Mouse (Mus musculus) embryonic facial prominence, embryonic 15.5 days (tissue): ENCODE measurements around the gene Fmod. TPM values are rescaled to one million over a fixed set of nuclear protein-coding genes. Genes with fewer than 3 reads are reported as not detected.

Experiments
- ATAC-seq: fragments of 200-750 bp; cut with Nextera tagmentation; 2 replicates; pipeline ENCODE4 v1.8.0; 2017; ENCODE audit warnings: low read depth, moderate TSS enrichment; ENCODE audit not compliant: insufficient number of reproducible peaks, low FRiP score, low TSS enrichment
- H3K27ac ChIP-seq: fragments of 300-500 bp; sonication (generic); replicated peaks from 2 replicates; pipeline ENCODE4 v1.5.1; 2015; ENCODE audit warnings: mild to moderate bottlenecking, inconsistent platforms
- H3K27me3 ChIP-seq: fragments of 300-500 bp; sonication (generic); 2 replicates; pipeline ENCODE4 v1.6.1; 2015; ENCODE audit warnings: inconsistent platforms
- H3K36me3 ChIP-seq: fragments of 300-500 bp; sonication (generic); 2 replicates; pipeline ENCODE4 v1.6.1; 2015; ENCODE audit warnings: mild to moderate bottlenecking, inconsistent platforms
- H3K4me1 ChIP-seq: fragments of 300-500 bp; sonication (generic); 2 replicates; pipeline ENCODE4 v1.6.1; 2015; ENCODE audit warnings: inconsistent platforms
- H3K4me2 ChIP-seq: fragments of 300-500 bp; sonication (generic); replicated peaks from 2 replicates; pipeline ENCODE4 v1.6.1; 2015; ENCODE audit warnings: mild to moderate bottlenecking, inconsistent platforms
- H3K4me3 ChIP-seq: fragments of 300-500 bp; sonication (generic); replicated peaks from 2 replicates; pipeline ENCODE4 v1.5.1; 2015; ENCODE audit warnings: mild to moderate bottlenecking, inconsistent platforms
- H3K9ac ChIP-seq: fragments of 300-500 bp; sonication (generic); 2 replicates; pipeline ENCODE4 v1.6.1; 2015; ENCODE audit warnings: inconsistent platforms
- H3K9me3 ChIP-seq: fragments of 300-500 bp; sonication (generic); replicated peaks from 2 replicates; pipeline ENCODE4 v1.6.1; 2016; ENCODE audit warnings: inconsistent platforms
- WGBS: fragments of 180-500 bp; shearing (Covaris S2); methylation state at CpG from one replicate; pipeline ENCODE4 v1.1.7; 2015; 5-methylcytosine and 5-hydroxymethylcytosine counted together
- polyA plus RNA-seq: library from polyadenylated mRNA; unstranded; fragments of >200 nt; fragmentation: Nextera tagmentation; extraction: Ambion mirVana; gene quantifications from 2 replicates; pipeline ENCODE4 v1.2.1, GENCODE M21; 2015

Gene Fmod
- polyA plus RNA-seq, 1 experiment from 2014 or later, result 30.8 TPM

- WGBS, result 85% methylated on average over 2 of the region's 2 CpGs
- Histone ChIP-seq H3K4me2 (no peak overlapping the region), H3K4me3 (no peak overlapping the region), H3K9me3 (no peaks in the 10 kb centered on the region), H3K9ac (no peak overlapping the region), H3K27ac (no peak overlapping the region), H3K27me3 (no peaks in the 10 kb centered on the region), H3K4me1 (peaks cover 27% of the 10 kb centered on the region), H3K36me3 (no peaks in the 10 kb centered on the region)
- ATAC-seq, result peak; percentile 26; the same call in 1 of the 2 replicates
Observed at GRCm38 (mm10) chr1:134039361-134039760, 2.3 kb downstream of the Fmod start.

- H3K27ac ChIP-seq, result no peak overlapping the region
- H3K9me3 ChIP-seq, result no peaks in the 10 kb centered on the region
- no peak for ATAC-seq
- no peak overlapping the region for H3K4me3 ChIP-seq
- H3K9ac ChIP-seq, result no peak overlapping the region
- H3K27me3 ChIP-seq, result no peaks in the 10 kb centered on the region
- no peaks in the 10 kb centered on the region for H3K36me3 ChIP-seq
- 59% methylated on average over 2 of the region's 2 CpGs for WGBS
- H3K4me2 ChIP-seq, result no peak overlapping the region
- peaks cover 29% of the 10 kb centered on the region for H3K4me1 ChIP-seq
Observed at GRCm38 (mm10) chr1:134041900-134042299, 4.8 kb downstream of the Fmod start.

DNA sequence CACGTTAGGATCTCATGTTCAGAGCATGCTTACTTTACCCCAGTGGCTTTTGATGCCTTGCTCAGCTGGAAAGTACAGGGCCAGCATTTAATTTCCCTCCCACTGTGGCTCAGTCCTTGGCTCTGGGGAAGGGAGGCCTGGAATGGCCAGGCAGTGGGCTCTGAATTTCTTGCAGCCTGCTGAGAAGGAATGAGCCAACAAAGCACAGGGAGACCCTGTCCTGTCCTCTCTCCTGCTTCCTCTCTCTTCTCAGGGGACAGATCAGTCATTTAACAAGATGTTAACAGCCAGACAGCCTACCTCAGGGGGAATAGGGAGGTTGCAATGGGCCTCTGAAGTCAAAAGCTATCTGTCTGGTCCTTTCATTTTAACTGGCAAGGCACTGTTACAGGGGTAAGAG is 5.3 kb downstream of the Fmod start:
- H3K4me1 ChIP-seq, result peaks cover 25% of the 10 kb centered on the region
- no peaks in the 10 kb centered on the region for H3K36me3 ChIP-seq
- ATAC-seq, result no peak
- H3K27me3 ChIP-seq, result no peaks in the 10 kb centered on the region
- 0 out of 2 replicates have a peak overlapping the region, but pooled peaks have one; percentile 17 for H3K27ac ChIP-seq
- WGBS, result 30% methylated on average over 1 of the region's 1 CpGs
- H3K9ac ChIP-seq, result no peak overlapping the region
- no peak overlapping the region for H3K4me3 ChIP-seq
- no peaks in the 10 kb centered on the region for H3K9me3 ChIP-seq
- no peak overlapping the region for H3K4me2 ChIP-seq

GRCm38 (mm10) chr1:134044805-134045204 is 7.8 kb downstream of the Fmod start:
- WGBS, result 88% methylated on average over 6 of the region's 6 CpGs
- no peaks in the 10 kb centered on the region for H3K36me3 ChIP-seq
- no peaks in the 10 kb centered on the region for H3K27me3 ChIP-seq
- ATAC-seq, result no peak
- H3K27ac ChIP-seq, result no peak overlapping the region
- no peak overlapping the region for H3K9ac ChIP-seq
- H3K4me1 ChIP-seq, result peaks cover 24% of the 10 kb centered on the region
- H3K4me3 ChIP-seq, result no peak overlapping the region
- H3K9me3 ChIP-seq, result no peaks in the 10 kb centered on the region
- no peak overlapping the region for H3K4me2 ChIP-seq

DNA sequence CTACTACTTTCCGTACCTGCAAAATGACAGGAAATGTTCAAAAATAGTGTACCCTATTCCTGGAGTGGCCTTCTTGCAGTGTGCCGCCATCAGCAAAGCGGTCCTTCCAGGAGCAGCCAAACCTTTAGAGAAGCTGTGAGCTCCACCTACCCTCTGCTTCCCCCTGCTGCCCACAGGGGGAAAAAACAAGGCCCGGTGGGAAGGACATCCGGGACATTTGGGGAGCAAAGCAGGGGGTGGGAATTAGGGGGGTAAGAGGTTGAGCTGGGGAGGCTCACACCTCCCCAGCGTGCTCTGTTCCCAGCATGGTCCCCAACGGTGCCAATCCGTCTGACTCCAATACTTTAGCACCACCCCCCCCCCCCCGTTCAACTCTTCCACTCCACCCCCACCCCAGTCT is 8.9 kb downstream of the Fmod start:
- no peaks in the 10 kb centered on the region for H3K9me3 ChIP-seq
- 0 out of 2 replicates have a peak, but pooled peaks have one; percentile 31 for ATAC-seq
- H3K27ac ChIP-seq, result no peak overlapping the region
- peaks cover 24% of the 10 kb centered on the region for H3K4me1 ChIP-seq
- H3K4me2 ChIP-seq, result peak overlapping the region; percentile 49
- peak overlapping the region; percentile 15; the same call in 1 of the 2 replicates for H3K4me3 ChIP-seq
- WGBS, result 4% methylated on average over 9 of the region's 9 CpGs
- H3K27me3 ChIP-seq, result no peaks in the 10 kb centered on the region
- H3K9ac ChIP-seq, result no peak overlapping the region
- no peaks in the 10 kb centered on the region for H3K36me3 ChIP-seq

GRCm38 (mm10) chr1:134046387-134046786 is 9.3 kb downstream of the Fmod start:
- 26% methylated on average over 23 of the region's 23 CpGs for WGBS
- Histone ChIP-seq H3K27ac (no peak overlapping the region), H3K36me3 (no peaks in the 10 kb centered on the region), H3K4me3 (no peak overlapping the region), H3K4me1 (peaks cover 24% of the 10 kb centered on the region), H3K9ac (no peak overlapping the region), H3K27me3 (no peaks in the 10 kb centered on the region), H3K9me3 (no peaks in the 10 kb centered on the region), H3K4me2 (peak overlapping the region; percentile 49)
- ATAC-seq, result no peak

DNA sequence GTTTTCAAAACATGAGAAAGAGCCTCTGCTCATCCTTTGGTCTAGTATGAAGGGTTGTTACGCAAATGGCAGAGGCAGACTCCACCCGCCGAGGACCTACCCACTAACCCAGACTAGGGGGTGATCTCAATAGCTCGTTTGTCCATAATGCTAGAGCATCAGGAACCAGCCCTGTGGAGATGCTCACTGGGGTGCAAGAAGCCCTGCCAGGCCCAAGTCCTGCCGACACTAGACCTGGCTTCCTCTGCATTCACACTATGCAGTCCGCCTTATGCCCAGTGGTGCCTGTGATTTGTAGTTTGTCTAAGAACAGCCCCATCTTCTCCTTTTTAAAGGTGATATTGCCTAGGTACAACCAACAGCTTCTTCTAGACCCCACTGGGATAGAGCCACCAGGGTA is 10.4 kb downstream of the Fmod start:
- H3K4me2 ChIP-seq, result no peak overlapping the region
- ATAC-seq, result no peak
- H3K36me3 ChIP-seq, result no peaks in the 10 kb centered on the region
- H3K9ac ChIP-seq, result no peak overlapping the region
- no peaks in the 10 kb centered on the region for H3K27me3 ChIP-seq
- no peaks in the 10 kb centered on the region for H3K9me3 ChIP-seq
- H3K27ac ChIP-seq, result no peak overlapping the region
- H3K4me1 ChIP-seq, result peaks cover 18% of the 10 kb centered on the region
- 81% methylated on average over 6 of the region's 6 CpGs for WGBS
- H3K4me3 ChIP-seq, result no peak overlapping the region

DNA sequence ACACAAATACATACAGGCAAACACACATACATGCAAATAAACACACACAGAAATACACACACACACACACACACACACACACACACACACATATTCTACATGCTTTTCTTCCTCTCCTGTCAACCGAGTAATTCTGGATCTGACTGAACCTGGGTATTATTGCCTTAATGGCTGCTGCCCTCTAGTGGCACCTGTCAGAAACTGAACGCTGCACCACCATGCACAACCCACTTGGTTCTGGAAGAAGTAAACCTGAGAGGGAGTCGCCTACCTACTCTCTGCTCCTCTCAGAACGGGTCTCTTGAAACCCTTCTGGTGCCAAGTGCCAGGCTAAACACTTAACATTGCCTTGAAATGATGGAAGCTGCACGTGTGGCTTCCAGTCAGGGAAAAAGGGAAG is 11.7 kb downstream of the Fmod start:
- no peaks in the 10 kb centered on the region for H3K9me3 ChIP-seq
- H3K27ac ChIP-seq, result no peak overlapping the region
- H3K27me3 ChIP-seq, result no peaks in the 10 kb centered on the region
- no peaks in the 10 kb centered on the region for H3K36me3 ChIP-seq
- no peak overlapping the region for H3K9ac ChIP-seq
- ATAC-seq, result no peak
- no peak overlapping the region for H3K4me2 ChIP-seq
- no peak overlapping the region for H3K4me3 ChIP-seq
- 2% methylated on average over 5 of the region's 5 CpGs for WGBS
- H3K4me1 ChIP-seq, result peaks cover 10% of the 10 kb centered on the region; the same call in 1 of the 2 replicates

DNA sequence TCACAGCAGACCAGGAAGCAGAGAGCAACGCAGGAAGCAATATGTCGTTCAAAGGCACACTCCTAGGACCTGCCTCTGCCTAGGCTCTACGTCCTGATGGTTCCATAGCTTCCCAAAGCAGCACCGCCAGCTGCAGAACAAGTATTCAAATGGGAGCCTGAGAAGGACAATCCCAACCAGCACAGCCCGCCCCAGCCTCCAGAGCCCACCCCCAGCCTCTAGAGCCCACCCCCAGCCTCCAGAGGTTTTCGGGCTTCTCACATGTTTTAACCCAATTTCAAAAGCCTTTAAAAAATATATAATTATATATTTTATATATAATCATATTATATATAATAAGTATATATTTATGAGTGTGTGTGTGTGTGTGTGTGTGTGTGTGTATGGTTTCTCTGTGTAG is 12.5 kb downstream of the Fmod start:
- no peak for ATAC-seq
- WGBS, result 61% methylated on average over 6 of the region's 6 CpGs
- peaks cover 10% of the 10 kb centered on the region; the same call in 1 of the 2 replicates for H3K4me1 ChIP-seq
- no peaks in the 10 kb centered on the region for H3K9me3 ChIP-seq
- no peak overlapping the region for H3K27ac ChIP-seq
- H3K4me3 ChIP-seq, result no peak overlapping the region
- H3K4me2 ChIP-seq, result no peak overlapping the region
- no peaks in the 10 kb centered on the region for H3K36me3 ChIP-seq
- no peak overlapping the region for H3K9ac ChIP-seq
- no peaks in the 10 kb centered on the region for H3K27me3 ChIP-seq

DNA sequence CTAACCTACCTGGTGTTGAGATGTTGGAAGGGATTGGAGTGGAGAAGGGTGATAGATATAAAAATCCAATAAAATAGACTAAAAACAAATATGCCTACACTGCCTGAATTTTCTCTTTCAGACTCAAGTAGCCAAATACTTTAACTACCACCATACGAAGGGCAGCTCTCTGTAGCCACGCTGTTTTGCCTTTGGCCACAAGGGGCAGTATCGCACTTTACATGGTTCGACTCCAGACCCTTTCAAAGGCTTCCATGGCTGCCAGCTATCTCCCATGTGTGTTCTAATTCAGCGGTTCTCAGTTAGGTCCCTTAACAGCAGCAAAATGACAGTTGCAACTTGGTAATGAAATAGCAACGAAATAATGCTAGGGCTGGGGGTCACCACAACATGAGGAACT is 16.2 kb downstream of the Fmod start:
- Histone ChIP-seq H3K4me1 (0 out of 2 replicates have a peak, but pooled peaks cover 3% of the 10 kb centered on the region), H3K36me3 (no peaks in the 10 kb centered on the region), H3K9ac (no peak overlapping the region), H3K4me3 (no peak overlapping the region), H3K27me3 (no peaks in the 10 kb centered on the region), H3K27ac (no peak overlapping the region), H3K4me2 (no peak overlapping the region), H3K9me3 (no peaks in the 10 kb centered on the region)
- WGBS, result 7% methylated on average over 6 of the region's 6 CpGs
- ATAC-seq, result peak; percentile 60; the same call in 1 of the 2 replicates

GRCm38 (mm10) chr1:134055058-134055457 is 18.0 kb downstream of the Fmod start:
- Histone ChIP-seq H3K27ac (no peak overlapping the region), H3K9ac (no peak overlapping the region), H3K4me1 (peaks cover 4% of the 10 kb centered on the region), H3K27me3 (no peaks in the 10 kb centered on the region), H3K4me2 (no peak overlapping the region), H3K4me3 (no peak overlapping the region), H3K36me3 (no peaks in the 10 kb centered on the region), H3K9me3 (no peaks in the 10 kb centered on the region)
- no peak for ATAC-seq
- WGBS, result 60% methylated on average over 9 of the region's 9 CpGs

DNA sequence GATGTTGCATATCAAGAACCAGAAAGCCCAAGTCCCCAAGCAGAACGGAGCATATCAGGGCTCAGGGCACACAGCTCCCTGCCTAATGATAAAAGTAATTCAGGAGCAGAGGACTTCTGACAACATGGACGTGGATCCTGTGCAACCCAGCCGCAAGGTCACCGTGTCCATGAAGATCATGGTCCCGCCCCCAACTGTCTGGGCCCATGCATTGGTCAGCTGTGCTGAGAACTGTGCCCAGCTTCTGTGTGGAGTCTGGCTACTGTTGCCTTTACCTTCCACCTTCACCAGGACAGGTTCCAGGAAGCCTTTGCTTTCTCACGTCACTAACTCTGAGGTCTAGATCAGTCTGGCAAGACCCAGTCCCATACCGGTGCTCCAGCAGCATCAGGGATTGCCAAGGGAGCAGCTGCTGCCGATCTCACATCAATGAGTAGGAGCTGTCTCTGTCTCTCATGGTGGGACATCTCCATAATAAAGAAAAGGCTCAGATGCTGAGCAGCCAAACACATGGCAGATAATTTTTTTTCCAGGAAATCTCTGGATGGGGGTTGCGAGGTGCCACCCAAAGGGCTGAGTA is 18.7 kb downstream of the Fmod start:
- WGBS, result 81% methylated on average over 9 of the region's 9 CpGs
- Histone ChIP-seq H3K36me3 (no peaks in the 10 kb centered on the region), H3K4me1 (peaks cover 11% of the 10 kb centered on the region), H3K9ac (no peak overlapping the region), H3K9me3 (no peaks in the 10 kb centered on the region), H3K27me3 (no peaks in the 10 kb centered on the region), H3K4me2 (no peak overlapping the region), H3K4me3 (no peak overlapping the region), H3K27ac (no peak overlapping the region)
- ATAC-seq, result no peak
